Mouse (Mus musculus): Measurements from ENCODE around the gene Klhl21.

Klhl21 gene

GRCm38 (mm10) chr4:152008622-152009075 lies at the start of gene Klhl21:
TSS of gene Klhl21 (plus strand) at chr4:152008803.
- DNase-seq (ENCODE audit: extremely low read depth, low read depth, low spot score), result no peak

DNA sequence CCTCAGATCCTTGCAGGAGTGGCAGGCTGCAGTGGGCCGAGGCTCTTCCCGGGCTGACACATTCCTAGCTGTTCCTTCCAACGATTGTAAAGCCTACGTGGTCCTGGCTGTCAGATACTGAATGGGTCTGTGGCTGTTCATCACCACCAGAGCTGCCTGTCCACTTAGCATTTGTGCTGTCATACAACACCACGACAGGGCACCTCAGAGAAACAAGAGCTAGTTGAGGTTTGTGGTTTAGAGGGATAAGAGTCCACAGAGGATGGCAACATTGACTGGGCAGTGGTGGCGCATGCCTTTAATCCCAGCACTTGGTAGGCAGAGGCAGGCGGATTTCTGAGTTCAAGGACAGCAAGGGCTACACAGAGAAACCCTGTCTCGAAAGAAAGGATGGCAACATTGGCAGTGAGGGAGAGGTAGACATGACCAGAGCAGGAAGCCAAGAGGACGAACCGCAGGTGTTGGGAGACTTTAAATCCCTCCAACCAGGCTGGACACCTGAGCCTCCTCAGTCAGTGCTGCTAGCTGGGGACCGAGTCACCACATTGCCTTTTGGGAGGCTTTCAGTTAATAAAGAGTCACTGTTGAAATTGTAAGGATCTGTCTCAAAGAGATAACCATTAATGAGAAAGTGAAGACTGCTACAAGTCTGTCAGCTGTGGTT lies 48.6 kb upstream of the Klhl21 start:
- DNase-seq (ENCODE audit: extremely low read depth, low read depth, low spot score), result no peak

GRCm38 (mm10) chr4:151960513-151960854 lies 48.1 kb upstream of the Klhl21 start:
- no peak for DNase-seq (ENCODE audit: extremely low read depth, low read depth, low spot score)

GRCm38 (mm10) chr4:151962817-151963216 lies 45.8 kb upstream of the Klhl21 start:
- DNase-seq (ENCODE audit: extremely low read depth, low read depth, low spot score), result no peak

DNA sequence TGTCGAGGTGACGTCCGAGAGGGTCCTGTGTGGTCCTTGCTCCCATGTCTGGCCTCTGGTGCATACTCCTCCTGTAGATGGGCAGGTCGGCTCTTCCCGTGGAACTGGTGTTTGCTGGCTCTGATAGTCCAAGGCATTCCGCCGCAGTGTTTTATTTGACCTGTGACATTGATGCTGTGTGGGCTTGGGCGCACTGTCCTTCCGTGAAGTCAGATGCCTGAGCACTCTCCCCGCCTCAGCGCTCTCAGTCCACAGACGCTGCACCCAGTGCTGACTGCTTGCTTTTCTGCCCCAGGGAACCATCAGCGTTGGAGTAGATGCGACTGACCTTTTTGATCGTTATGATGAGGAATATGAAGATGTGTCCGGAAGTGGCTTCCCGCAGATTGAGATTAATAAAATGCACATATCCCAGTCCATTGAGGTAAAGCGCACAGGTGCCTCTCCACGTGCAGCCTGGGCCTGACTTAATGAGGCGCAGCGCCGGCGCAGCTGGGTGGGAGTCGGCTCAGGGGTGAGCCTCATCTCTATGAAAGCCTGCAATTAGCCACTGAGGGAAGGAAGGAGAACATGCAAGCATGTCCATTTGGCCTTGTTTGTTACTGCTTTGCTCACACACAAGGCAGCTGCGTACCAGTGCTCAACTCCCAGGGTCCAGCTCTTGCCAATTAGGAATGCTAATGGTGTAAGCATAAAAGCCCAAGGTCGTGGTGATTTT lies 40.2 kb upstream of the Klhl21 start:
- no peak for DNase-seq (ENCODE audit: extremely low read depth, low read depth, low spot score)

DNA sequence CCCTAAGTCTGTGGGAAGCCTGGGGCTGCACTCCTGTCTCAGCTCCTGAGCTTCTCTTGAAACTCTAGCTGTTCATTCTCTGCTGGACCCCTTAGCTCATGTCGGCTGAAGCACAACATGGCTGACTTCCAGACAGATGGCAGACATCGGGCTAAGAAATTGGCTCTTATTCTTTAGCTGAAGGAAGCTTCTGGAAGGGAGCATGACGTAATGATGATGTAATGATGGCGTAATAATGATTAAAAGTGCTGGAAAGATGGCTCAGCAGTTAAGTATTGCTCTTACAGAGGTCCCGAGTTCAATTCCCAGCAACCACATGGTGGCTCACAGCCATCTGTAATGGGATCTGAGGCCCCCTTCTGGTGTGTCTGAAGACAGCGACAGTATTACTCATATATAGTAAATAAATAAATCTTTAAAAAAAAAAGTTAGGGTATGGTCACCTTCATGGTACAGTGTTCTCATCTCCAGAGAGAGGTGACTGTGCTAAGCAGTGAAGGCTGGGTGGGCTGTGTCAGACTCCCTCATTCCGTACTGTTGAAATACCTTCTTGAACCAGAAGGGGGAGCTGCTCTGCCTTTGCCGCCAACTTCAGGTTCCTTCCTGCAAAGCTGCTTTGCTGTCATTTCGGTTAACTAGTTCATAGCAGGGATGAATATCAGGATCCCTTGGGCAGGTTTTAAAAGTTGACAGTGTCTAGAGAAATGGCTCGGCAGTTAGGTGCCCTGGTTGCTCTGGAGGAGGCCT lies 36.2 kb upstream of the Klhl21 start:
- DNase-seq (ENCODE audit: extremely low read depth, low read depth, low spot score), result no peak

DNA sequence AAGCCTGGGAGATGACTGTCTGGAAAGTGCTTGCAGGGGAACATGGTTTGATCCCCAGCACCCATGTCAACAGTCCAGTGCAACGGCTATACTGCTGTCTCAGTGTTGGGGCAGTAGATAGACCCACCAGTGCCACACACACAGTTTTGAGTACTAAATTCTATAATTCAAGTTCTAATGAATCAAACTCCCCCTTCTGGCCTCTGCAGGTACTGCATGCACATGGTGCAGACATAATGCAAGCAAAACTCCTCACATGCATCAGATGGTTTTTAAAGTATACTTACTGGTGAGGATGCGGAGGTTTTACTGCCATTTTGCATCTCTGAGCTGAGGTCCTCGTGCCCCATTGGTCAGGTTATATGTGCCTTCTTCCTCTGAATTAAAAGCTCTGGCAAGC lies 33.2 kb upstream of the Klhl21 start:
- DNase-seq (ENCODE audit: extremely low read depth, low read depth, low spot score), result no peak

- DNase-seq (ENCODE audit: extremely low read depth, low read depth, low spot score), result no peak
Observed at GRCm38 (mm10) chr4:151977748-151978147, 30.9 kb upstream of the Klhl21 start.

GRCm38 (mm10) chr4:151980699-151981098 lies 27.9 kb upstream of the Klhl21 start:
- no peak for DNase-seq (ENCODE audit: extremely low read depth, low read depth, low spot score)

GRCm38 (mm10) chr4:151981363-151981762 lies 27.2 kb upstream of the Klhl21 start:
- DNase-seq (ENCODE audit: extremely low read depth, low read depth, low spot score), result no peak

- no peak for DNase-seq (ENCODE audit: extremely low read depth, low read depth, low spot score)
Observed at GRCm38 (mm10) chr4:151983043-151983442, 25.6 kb upstream of the Klhl21 start.

- DNase-seq (ENCODE audit: extremely low read depth, low read depth, low spot score), result no peak
Observed at GRCm38 (mm10) chr4:151983560-151983959, 25.0 kb upstream of the Klhl21 start.

- DNase-seq (ENCODE audit: extremely low read depth, low read depth, low spot score), result peak; percentile 47
Observed at GRCm38 (mm10) chr4:151985886-151986285, 22.7 kb upstream of the Klhl21 start.

GRCm38 (mm10) chr4:151986650-151987049 lies 22.0 kb upstream of the Klhl21 start:
- no peak for DNase-seq (ENCODE audit: extremely low read depth, low read depth, low spot score)

GRCm38 (mm10) chr4:151988014-151988341 lies 20.6 kb upstream of the Klhl21 start:
- no peak for DNase-seq (ENCODE audit: extremely low read depth, low read depth, low spot score)

GRCm38 (mm10) chr4:151988342-151989109 lies 20.1 kb upstream of the Klhl21 start, which contains the start of gene Thap3:
TSS of gene Thap3 (minus strand) at chr4:151988997.
- no peak for DNase-seq (ENCODE audit: extremely low read depth, low read depth, low spot score)

GRCm38 (mm10) chr4:151989110-151989488 lies 19.5 kb upstream of the Klhl21 start:
- DNase-seq (ENCODE audit: extremely low read depth, low read depth, low spot score), result no peak

- no peak for DNase-seq (ENCODE audit: extremely low read depth, low read depth, low spot score)
Observed at GRCm38 (mm10) chr4:151992091-151992490, 16.5 kb upstream of the Klhl21 start.

DNA sequence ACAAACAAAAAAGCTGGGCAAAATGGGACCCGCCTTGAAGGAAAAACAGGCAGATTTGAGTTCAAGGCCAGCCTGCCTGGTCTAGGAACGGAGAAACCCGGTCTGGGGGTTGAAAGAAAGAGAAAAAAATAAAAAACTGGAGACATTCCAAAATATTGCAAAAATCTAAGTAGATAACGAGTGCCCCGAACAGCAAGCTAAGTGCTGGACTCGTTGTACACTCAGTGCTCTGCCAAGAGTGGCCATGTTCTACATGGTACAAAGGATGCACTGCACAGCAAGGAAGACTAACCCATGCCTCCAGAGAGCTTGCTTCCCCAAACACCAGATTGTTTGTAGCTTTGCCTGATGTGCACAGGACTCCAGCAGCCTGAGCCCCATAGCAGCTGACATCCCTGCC lies 15.6 kb upstream of the Klhl21 start:
- no peak for DNase-seq (ENCODE audit: extremely low read depth, low read depth, low spot score)

DNA sequence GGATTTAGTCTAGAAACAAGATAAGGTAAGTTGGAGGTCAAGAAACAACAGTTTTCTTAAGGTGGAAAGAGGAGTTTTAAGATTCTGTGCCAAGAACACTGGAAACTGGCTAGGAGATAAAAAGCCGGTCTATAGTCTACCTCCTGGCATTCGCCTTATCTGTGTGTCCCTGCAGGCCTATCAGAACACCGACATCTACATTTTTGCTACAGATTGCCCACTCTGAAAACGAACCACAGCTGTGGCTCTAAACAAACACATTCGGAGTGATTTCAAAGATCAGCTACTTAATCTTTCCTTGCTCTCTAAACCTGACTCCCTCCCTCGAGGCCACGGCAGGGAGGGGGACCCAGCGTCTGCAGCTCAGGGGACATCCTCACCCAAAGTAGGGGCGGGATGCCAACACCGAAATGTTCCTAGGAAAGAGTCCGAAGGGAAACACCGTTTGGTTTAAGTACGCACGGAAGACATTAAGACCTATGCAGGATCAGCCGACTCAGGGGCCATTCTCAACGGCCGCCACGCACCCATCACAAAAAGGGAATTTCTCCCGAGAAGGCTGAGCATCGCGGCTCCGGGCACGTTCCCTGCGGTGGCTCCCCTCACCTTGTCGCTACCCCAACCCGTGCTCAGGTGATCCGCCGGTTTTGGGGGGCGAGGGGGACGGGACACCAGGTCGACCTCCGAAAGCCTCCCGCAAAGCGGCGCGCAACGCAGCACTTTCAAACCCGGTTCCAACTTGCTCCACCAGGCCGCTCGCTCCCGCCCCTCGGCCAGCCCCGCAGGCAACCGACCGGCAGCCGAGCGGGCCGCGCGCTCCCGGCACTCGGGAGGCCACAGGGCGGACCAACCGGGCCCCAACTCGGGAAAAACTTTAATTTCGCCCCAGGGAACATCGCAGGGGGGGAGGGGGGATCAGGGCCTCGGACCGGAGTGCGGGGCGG lies 14.1 kb upstream of the Klhl21 start:
- no peak for DNase-seq (ENCODE audit: extremely low read depth, low read depth, low spot score)

Data from fat pad, adult 2 months (tissue).